Mouse (Mus musculus) cerebellum, postnatal 10 days (tissue): ENCODE measurements around the gene Gbx1.
A peak's percentile ranks its signal among the peaks of the same experiment; 100 is the strongest.
"Not testable (repeated sequence)": the region's sequence is repeated elsewhere in the genome, so short reads cannot be mapped to it uniquely, and the experiment has no call there.

Experiments
- DNase-seq, 2 experiments: peaks; one replicate each; pipeline ENCODE4 v3.0.0; 2021; ENCODE audit warnings: mixed read lengths in 2 of 2

The Gbx1 gene

DNA sequence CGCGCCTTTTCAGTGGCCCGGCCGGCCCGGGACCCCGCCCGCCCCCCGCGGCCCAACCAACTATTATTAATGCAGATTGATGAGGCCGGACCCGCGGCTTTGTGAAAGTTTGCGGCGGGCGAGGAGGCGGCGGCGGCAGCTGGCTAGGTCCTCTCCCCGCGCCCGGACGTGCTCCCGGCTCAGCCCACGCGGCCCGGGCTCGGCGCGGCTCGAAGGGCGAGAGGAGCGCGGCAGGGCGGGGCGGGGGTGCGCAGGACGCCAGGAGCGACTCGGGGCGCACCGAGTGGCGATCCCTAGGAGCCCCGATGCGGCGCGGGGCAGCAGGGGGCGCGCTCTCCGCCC, at the start of gene Gbx1:
Gene Gbx1 (minus strand): TSS at position 314 of the 342 bp plus-strand sequence.
- DNase-seq: peak; percentile 33 to 36

- DNase-seq: no peak
Observed at GRCm38 (mm10) chr5:24576801-24577182, 49.8 kb upstream of the Gbx1 start.

GRCm38 (mm10) chr5:24575948-24576347, 48.9 kb upstream of the Gbx1 start:
- no peak for DNase-seq

- DNase-seq: no peak
Observed at GRCm38 (mm10) chr5:24556709-24557108, 29.7 kb upstream of the Gbx1 start, which contains the start of gene 4931409K22Rik. Gene 4931409K22Rik, minus strand, starts transcription at chr5:24556809.

DNA sequence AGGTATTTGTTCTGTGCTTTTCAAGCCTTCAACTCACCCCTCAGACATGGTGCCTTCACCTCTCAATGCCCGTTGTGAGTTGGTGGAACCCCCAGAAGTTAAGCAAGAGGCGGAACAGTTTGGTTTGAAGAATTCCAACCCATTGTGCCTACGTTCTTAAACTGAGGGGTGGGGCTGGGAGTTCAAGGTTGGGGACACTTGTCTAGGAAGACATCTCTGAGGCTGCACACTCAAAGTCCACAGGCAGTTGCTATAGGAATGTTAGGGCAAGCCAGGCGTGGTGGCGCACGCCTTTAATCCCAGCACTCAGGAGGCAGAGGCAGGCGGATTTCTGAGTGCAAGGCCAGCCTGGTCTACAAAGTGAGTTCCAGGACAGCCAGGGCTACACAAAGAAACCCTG, 28.3 kb upstream of the Gbx1 start:
- not testable (repeated sequence) for DNase-seq

GRCm38 (mm10) chr5:24553621-24554244, 26.7 kb upstream of the Gbx1 start:
- no peak for DNase-seq

- no peak for DNase-seq
Observed at GRCm38 (mm10) chr5:24551317-24551688, 24.3 kb upstream of the Gbx1 start.

GRCm38 (mm10) chr5:24550598-24551316, 23.8 kb upstream of the Gbx1 start:
- peak; percentile 65 to 76 for DNase-seq

DNA sequence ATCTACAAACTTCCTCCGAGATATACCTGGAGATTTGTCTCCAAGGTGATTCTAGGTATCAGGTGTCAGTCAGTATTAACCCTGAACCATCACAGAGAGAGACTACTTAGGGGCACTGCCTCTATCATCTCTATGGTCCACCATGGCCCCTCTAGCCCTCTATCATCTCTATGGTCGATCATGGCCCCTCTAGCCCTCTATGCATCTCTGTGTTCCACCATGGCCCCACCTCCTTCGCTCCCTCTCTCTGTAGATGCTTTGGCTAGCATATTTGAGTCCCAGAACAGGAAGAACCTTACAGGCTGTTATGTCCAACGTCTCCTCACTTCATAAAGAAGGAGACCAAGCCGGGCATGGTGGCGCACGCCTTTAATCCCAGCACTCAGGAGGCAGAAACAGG, 15.6 kb upstream of the Gbx1 start:
- no peak for DNase-seq

GRCm38 (mm10) chr5:24541144-24541569, 14.2 kb upstream of the Gbx1 start:
- DNase-seq: no peak

- peak; percentile 53 to 54 for DNase-seq
Observed at GRCm38 (mm10) chr5:24540387-24541143, 13.6 kb upstream of the Gbx1 start, which contains the start of gene Asb10. Gene Asb10, minus strand, starts transcription at chr5:24540978.

DNA sequence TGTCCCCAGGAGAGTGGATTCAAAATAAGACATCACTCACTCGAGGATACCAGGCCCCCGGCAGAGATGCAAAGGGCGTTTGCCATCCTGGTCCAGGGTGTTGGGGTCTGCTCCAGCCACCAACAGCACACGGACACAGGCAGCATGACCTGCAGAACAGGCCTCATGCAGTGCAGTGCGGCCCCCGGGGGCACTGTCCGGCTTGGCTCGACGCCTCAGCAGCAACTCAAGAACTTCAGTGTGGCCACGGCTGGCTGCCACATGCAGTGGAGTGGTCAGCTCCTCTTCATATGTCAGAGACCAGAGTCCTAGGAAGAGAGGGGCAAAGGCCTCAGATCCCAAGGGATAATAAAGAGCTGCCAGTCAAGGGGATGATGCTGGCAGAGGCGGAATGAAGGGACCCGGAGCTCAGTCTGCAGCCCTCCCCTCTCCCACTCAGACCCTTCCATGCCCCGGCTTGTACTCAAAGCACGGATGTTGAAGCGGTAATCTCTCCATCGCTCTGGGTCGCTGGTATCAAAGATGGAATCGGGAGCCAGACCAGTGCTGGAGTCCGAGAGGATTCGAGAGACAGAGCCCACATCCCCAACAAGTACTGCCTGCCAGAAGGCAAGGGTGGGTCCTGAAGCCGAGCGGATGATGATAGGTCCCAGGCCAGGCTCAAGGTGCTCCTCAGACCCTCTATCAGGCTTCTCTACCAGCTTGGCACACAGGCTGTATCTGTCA, 12.7 kb upstream of the Gbx1 start:
- no peak for DNase-seq

- peak in 1 of 2 experiments; percentile 32 for DNase-seq
Observed at GRCm38 (mm10) chr5:24537618-24538017, 10.6 kb upstream of the Gbx1 start.

DNA sequence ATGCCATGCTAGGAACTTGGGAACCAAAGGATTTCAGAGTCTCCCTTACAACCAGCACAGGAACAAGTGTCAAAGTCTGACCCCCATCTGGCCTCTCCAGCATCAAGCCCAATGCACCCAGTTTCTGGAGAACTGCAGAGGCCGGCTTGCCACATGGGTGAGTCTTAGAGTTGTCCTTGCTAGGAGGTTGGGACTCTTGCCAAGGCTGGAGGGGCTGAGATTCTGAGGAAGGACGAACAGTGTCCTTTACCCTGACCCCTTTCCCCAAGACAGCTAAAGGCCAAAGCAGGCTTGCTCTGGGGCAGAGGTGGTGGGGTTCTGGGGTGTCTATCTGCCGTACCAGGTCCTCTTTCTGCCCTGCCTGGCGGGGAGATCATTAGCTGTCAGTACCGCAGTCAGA, 9.5 kb upstream of the Gbx1 start:
- no peak for DNase-seq

GRCm38 (mm10) chr5:24535731-24536130, 8.7 kb upstream of the Gbx1 start:
- DNase-seq: no peak

DNA sequence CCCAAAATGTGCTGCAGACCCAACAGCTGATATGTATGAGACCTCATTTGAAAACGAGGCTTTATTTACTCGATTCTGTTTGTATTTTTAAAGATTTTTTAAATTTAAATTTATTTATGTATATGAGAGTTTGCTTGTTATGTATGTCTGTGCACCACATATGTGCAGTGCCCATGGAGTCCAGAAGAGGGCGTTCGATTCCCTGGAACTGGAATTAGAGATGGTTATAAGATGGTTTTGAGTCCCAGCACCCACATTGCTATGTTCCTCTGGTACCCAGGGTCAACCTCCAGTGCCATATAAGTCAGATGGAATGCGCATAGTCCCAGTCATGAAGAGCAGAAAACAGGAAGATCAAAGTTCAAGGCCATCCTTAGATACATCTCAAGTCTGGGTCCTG, 7.3 kb upstream of the Gbx1 start:
- peak in 1 of 2 experiments; percentile 41 for DNase-seq

- DNase-seq: no peak
Observed at GRCm38 (mm10) chr5:24533391-24533790, 6.4 kb upstream of the Gbx1 start.

- peak; percentile 98 to 99 for DNase-seq
Observed at GRCm38 (mm10) chr5:24530042-24530689, 3.2 kb upstream of the Gbx1 start.

GRCm38 (mm10) chr5:24527780-24528179, 778 bp upstream of the Gbx1 start:
- DNase-seq: no peak

GRCm38 (mm10) chr5:24526190-24526888, 663 bp downstream of the Gbx1 start:
- DNase-seq: peak; percentile 39 to 43

GRCm38 (mm10) chr5:24525360-24526189, 1.4 kb downstream of the Gbx1 start:
- no peak for DNase-seq
